In the genomic region with DNA sequence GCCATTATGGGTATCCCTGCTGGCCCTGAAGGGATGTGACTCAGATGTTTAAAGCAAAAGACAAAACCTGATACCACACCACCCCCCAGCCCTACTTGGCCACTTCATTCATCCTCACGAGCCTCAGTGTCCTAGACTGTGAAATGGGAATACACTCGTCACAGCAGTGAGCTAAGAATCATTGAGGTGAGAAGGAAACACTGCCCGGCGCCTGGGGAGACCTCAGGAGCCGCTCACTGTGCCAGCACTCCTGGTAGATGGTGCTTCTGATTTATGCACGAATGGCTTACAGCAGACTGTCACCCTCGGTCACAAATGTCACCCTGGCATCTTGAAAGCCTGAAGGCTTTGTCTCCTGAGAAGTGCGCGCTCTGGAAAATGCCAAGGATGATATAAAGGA, we compare ENCODE assay signal across 11 mouse cellular contexts. TPM values are rescaled to one million over a fixed set of nuclear protein-coding genes. Genes with fewer than 3 reads are reported as not detected.
DNase-seq lines count a peak whose midpoint lies in the region; ATAC-seq and TF ChIP-seq lines count a peak whose summit lies in the region.
"Had no signal": no experiment of that assay in that cellular context is flagged by ENCODE, and none has a peak within 500 bp of the region (broad histone marks: within the 10 kb centered on the region; RNA-seq: fewer than 3 reads in every experiment).

No protein-coding gene starts in this region.

- peak overlapping the region; percentile 81 for H3K27ac ChIP-seq in heart, embryonic 13.5 days (replicated peaks)
- H3K27ac ChIP-seq in embryonic facial prominence, embryonic 10.5 days (replicated peaks) = peak overlapping the region; percentile 69; the same call in 1 of the 2 replicates
- peak overlapping the region; percentile 84 for H3K27ac ChIP-seq in heart, postnatal 0 days (ENCODE audit: low read depth)
- peak overlapping the region; percentile 86 for H3K27ac ChIP-seq in midbrain, embryonic 12.5 days (replicated peaks)
- H3K27ac ChIP-seq: liver, embryonic 14.5 days had no signal

- no peak for ATAC-seq in heart, embryonic 13.5 days (ENCODE audit: extremely low read depth, insufficient number of reproducible peaks, low FRiP score, low TSS enrichment)
- no peak for ATAC-seq in heart, postnatal 0 days (ENCODE audit: insufficient read depth, low read depth)
- ATAC-seq in midbrain, embryonic 12.5 days (ENCODE audit: low FRiP score, low read depth) = no peak
- ATAC-seq in activated CD4-positive, CD25-positive, alpha-beta regulatory T cell, adult 4 months = no peak

- intact Hi-C loops in heart, postnatal 14 days (cut with DNase I) = no loop called here

- H3K4me3 ChIP-seq in heart, embryonic 13.5 days = no peak overlapping the region
- no peak overlapping the region for H3K4me3 ChIP-seq in embryonic facial prominence, embryonic 10.5 days
- H3K4me3 ChIP-seq in heart, postnatal 0 days (ENCODE audit: low read depth, low read length) = no peak overlapping the region
- H3K4me3 ChIP-seq in midbrain, embryonic 12.5 days = no peak overlapping the region

- H3K4me2 ChIP-seq in heart, embryonic 13.5 days = no peak overlapping the region
- no peak overlapping the region for H3K4me2 ChIP-seq in heart, postnatal 0 days (ENCODE audit: low read depth, low read length)
- no peak overlapping the region for H3K4me2 ChIP-seq in midbrain, embryonic 12.5 days (replicated peaks)

- no peak for TF ChIP-seq EP300 in heart, postnatal 0 days (IDR thresholded peaks at IDR 0.05; ENCODE audit: low read depth)

- H3K9me3 ChIP-seq in heart, embryonic 13.5 days = no peaks in the 10 kb centered on the region
- H3K9me3 ChIP-seq in embryonic facial prominence, embryonic 10.5 days = no peaks in the 10 kb centered on the region
- no peaks in the 10 kb centered on the region for H3K9me3 ChIP-seq in heart, postnatal 0 days (replicated peaks; ENCODE audit: control insufficient read depth, low read length)
- H3K9me3 ChIP-seq in midbrain, embryonic 12.5 days = no peaks in the 10 kb centered on the region

- H3K9ac ChIP-seq in heart, embryonic 13.5 days = peak overlapping the region; percentile 33
- H3K9ac ChIP-seq in heart, postnatal 0 days (replicated peaks; ENCODE audit: low read depth, low read length) = no peak overlapping the region
- H3K9ac ChIP-seq in midbrain, embryonic 12.5 days (replicated peaks) = peak overlapping the region; percentile 21; the same call in 1 of the 2 replicates
- H3K9ac ChIP-seq: liver, embryonic 14.5 days had no signal

- TF ChIP-seq CTCF in heart, postnatal 0 days (IDR thresholded peaks at IDR 0.05; ENCODE audit: low read depth) = no peak

- peaks cover 73% of the 10 kb centered on the region for H3K4me1 ChIP-seq in heart, embryonic 13.5 days
- H3K4me1 ChIP-seq in embryonic facial prominence, embryonic 10.5 days = peaks cover 71% of the 10 kb centered on the region
- peaks cover 47% of the 10 kb centered on the region for H3K4me1 ChIP-seq in heart, postnatal 0 days (ENCODE audit: control insufficient read depth, insufficient read depth)
- H3K4me1 ChIP-seq in midbrain, embryonic 12.5 days = peaks cover 62% of the 10 kb centered on the region

- 76% methylated on average over 9 of the region's 9 CpGs for WGBS in heart, embryonic 13.5 days
- 85% methylated on average over 9 of the region's 9 CpGs for WGBS in embryonic facial prominence, embryonic 10.5 days
- 80% methylated on average over 9 of the region's 9 CpGs for WGBS in heart, postnatal 0 days
- 81% methylated on average over 9 of the region's 9 CpGs for WGBS in midbrain, embryonic 12.5 days

- peaks cover 51% of the 10 kb centered on the region for H3K36me3 ChIP-seq in heart, embryonic 13.5 days
- H3K36me3 ChIP-seq in embryonic facial prominence, embryonic 10.5 days (replicated peaks) = peaks cover 72% of the 10 kb centered on the region
- H3K36me3 ChIP-seq in heart, postnatal 0 days (replicated peaks; ENCODE audit: control insufficient read depth, insufficient read depth, low read length) = peaks cover 21% of the 10 kb centered on the region
- H3K36me3 ChIP-seq in midbrain, embryonic 12.5 days = peaks cover 11% of the 10 kb centered on the region; the same call in 1 of the 2 replicates

- no peak for DNase-seq in heart, postnatal 14 days
- no peak for DNase-seq in embryonic facial prominence, embryonic 10.5 days (ENCODE audit: low spot score)
- DNase-seq in heart, postnatal 0 days (ENCODE audit: low spot score) = no peak
- DNase-seq in spleen, adult 12 weeks (ENCODE audit: low spot score) = no peak
- DNase-seq in gastrocnemius, postnatal 4 days (ENCODE audit: low spot score in 2 of 2) = no peak
- DNase-seq: gastrocnemius, postnatal 10 days; thymus, postnatal 25 days had no signal

- H3K27me3 ChIP-seq in heart, embryonic 13.5 days (replicated peaks) = no peaks in the 10 kb centered on the region
- H3K27me3 ChIP-seq in embryonic facial prominence, embryonic 10.5 days (replicated peaks; ENCODE audit: low read depth, poor library complexity, severe bottlenecking) = no peaks in the 10 kb centered on the region
- no peaks in the 10 kb centered on the region for H3K27me3 ChIP-seq in heart, postnatal 0 days (ENCODE audit: control insufficient read depth, insufficient read depth, low read length)
- no peaks in the 10 kb centered on the region for H3K27me3 ChIP-seq in midbrain, embryonic 12.5 days

RNA-seq across cellular contexts. Expression of a gene that starts 31.3 kb away (rescaled TPM):
- polyA plus RNA-seq in heart, embryonic 13.5 days (2015; fragmentation: Nextera tagmentation; extraction: Ambion mirVana) = 41.5 and 42.4 TPM in 2 replicates
- 10 to 100 TPM; 52.0 to 52.5 TPM for total RNA-seq in heart, postnatal 14 days (2021)
- 68.1 and 69.9 TPM in 2 replicates for polyA plus RNA-seq in embryonic facial prominence, embryonic 10.5 days (2016; fragmentation: Nextera tagmentation; extraction: Ambion mirVana)
- 19.2 and 48.1 TPM in 2 replicates for total RNA-seq in heart, postnatal 0 days (2014; rRNA removed; ENCODE audit: low replicate concordance)
- 35.3 and 35.4 TPM in 2 replicates for polyA plus RNA-seq in heart, postnatal 0 days (2015; fragmentation: Nextera tagmentation; extraction: Ambion mirVana)
- polyA plus RNA-seq in midbrain, embryonic 12.5 days (2016; fragmentation: Nextera tagmentation; extraction: Ambion mirVana) = 70.6 and 71.2 TPM in 2 replicates
- 10 to 100 TPM; 39.0 to 39.6 TPM for total RNA-seq in gastrocnemius, postnatal 4 days (2021)
- 10 to 100 TPM; 41.1 to 48.5 TPM for polyA plus RNA-seq in activated CD4-positive, CD25-positive, alpha-beta regulatory T cell, adult 4 months (2017; shearing (Covaris generic))
